Mouse (Mus musculus) CD8-positive naive resting alpha-beta T cell, adult 2 months (primary cell): ENCODE data around the gene Sdk1.
"Not testable (repeated sequence)": the region's sequence is repeated elsewhere in the genome, so short reads cannot be mapped to it uniquely, and the experiment has no call there.

Experiments used
- DNase-seq, 2 experiments: peaks; one replicate each; pipeline ENCODE4 v3.0.0; 2022; ENCODE audit warnings: low read depth in 2 of 2, low spot score in 2 of 2

Sdk1 gene

DNA sequence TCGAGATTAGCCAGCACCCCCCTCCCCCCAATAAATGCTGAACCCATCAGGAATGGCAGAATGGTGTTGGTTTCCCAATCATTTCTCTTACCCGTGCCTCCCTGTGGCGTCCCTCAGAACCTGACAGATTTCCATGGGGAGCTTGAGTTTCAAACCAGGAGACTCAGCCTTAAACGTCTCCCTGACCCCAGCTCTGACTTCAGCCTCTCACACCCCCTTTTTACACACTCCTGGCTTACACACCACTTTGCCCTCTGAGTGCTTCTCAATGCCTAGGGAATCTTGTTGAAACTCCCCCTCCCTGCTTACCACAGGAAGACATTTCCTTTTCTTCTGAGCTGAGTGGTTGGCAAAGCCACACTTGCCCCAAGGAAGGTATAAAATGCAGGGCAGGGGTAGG is 392.0 kb downstream of the Sdk1 start:
- no peak for DNase-seq

DNA sequence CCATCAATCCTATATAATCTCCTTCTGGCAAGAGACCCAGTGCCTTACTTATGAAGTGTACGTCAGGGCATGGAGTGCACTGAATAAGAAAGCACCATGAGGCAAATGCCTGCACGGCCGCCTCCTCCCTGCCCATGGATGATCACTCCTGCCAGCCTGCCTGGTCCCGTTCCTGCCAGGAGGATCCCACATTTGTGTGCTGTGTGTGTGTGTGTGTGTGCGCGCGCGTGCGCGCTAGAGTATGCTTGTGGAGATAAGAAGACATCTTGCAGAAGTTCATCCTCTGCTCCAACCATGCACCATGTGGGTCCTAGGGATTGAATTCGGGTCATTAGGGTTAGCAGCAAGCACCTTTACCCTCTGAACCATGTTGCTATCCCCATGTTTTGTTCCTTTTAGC is 395.1 kb downstream of the Sdk1 start:
- DNase-seq: no peak

DNA sequence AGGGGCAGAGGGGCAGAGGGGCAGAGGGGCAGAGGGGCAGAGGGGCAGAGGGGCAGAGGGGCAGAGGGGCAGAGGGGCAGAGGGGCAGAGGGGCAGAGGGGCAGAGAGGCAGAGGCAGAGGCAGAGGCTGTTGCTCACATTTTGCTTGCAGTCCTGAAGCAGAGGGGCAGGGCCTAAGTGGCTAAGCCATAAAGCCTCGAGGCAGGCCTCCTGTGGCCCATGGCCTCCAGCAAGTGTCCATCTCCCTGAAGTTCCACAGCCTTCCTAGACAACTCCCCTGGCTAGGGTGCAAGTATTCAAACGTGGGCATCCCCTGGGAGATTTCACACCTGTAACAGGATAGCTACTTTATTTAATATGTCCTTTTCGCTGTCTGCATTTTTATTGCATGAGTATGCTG is 395.8 kb downstream of the Sdk1 start:
- DNase-seq: not testable (repeated sequence)

DNA sequence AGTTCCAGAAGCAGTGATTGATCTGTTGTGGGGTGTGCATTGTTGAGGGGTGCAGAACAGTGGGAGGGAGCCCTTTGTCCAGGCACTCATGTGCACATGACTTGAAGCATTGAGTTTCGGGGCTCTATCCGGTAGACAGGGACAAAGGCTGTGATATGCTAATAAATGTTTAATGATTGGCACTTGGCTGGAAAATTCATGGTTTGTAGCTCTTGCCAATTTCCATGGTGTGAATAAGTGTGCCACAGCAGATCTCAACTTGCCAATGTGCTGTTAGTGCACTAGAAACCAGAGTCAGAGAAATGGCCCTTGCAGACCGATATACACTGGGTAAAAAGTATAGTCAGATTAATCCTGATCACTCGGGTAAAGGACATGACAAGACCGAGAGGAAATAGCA is 404.4 kb downstream of the Sdk1 start:
- no peak for DNase-seq

DNA sequence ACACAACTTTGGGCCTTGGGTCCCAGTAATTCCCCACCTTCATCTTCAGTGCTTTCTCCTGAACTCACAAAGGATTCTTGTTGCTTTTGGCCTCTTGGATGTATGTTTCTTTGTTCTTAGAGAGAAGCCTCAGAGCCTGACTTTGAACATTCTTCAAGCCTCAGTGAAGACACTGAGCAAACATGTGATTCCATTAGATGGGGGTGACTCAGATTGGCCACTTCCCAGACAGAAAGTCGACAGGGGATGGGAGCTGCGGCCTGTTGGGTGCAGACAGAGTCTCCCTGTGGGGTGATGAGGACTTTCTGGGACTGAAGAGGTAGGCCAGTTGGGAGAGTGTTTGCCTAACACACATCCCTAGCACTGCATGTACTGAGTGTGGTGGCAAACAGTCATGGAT is 405.3 kb downstream of the Sdk1 start:
- DNase-seq: no peak

DNA sequence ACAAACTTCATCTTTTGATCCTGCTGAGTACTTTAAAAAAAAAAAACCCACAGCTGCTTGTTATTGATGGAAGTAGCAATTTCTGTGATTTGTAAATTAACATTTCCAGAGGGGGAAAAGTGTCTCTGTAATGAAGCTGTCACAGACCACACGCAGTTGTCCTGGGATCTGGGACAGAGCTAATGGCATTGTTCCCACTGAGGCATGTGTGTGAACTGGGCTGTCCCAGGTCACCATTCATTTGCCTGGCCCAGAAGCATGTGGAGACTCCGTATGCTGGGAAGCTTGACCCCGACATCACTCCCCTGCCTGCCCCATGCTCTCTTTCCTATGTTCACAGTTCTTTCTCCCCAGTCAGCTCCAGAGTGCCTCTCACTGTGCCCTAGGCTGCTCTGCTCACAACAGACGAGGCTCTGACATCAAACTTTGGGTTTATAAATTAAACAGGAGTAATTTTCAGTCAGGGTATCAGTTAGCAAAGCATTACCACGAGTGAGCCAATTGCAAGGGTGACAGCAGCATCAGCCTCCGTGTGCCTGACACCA is 408.6 kb downstream of the Sdk1 start:
- DNase-seq: no peak

DNA sequence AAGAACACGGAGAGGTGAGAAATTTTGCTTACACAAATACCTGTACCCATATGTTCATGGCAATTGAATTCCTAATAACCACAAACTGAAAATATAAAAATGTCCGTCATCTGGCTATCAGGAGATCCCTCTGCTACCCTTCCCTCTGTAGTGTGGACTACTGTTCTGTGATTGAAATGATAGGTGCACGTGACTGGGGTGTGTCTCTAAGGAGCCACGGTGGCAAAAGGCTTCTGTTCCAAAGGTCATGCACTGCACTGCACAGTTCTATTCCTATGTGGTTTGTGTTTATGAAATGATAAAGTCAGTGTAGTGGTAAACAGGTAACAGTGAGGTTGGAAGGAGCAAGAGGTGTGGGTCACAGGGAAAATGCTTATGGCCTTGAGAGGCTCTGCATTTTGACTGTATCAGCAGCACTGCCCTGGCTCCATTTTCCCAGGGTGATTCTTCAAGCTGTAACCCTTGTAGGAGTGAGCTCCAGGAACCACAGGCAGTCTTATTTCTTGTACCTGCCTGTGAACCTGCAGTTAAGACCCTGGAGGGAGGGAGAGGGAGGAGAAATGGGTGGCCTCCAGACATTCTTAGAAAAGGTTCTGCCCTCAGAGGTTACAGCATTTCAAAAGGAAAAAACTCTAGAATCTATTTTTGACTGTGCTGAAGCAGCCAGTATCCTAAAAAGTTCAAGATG is 410.5 kb downstream of the Sdk1 start:
- DNase-seq: no peak

DNA sequence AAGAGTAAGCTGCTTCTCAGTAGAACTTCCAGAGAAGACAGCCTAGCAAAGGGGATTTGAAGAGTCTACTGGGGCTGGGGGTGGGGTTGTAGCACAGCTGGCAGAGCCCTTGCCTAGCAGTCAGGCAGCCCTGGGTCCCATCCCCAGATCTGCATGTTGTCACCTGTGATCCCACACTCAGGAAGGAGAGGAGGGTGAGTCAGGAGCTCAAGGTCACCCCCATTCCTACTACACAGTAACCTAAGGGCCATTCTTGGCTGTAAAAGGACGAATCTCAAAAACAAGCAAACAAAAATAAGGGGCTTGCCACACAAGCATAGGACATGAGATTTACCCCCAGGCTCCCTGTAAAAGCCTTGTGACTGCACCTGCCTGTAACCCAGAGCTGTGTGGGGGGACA is 435.1 kb downstream of the Sdk1 start:
- DNase-seq: no peak

DNA sequence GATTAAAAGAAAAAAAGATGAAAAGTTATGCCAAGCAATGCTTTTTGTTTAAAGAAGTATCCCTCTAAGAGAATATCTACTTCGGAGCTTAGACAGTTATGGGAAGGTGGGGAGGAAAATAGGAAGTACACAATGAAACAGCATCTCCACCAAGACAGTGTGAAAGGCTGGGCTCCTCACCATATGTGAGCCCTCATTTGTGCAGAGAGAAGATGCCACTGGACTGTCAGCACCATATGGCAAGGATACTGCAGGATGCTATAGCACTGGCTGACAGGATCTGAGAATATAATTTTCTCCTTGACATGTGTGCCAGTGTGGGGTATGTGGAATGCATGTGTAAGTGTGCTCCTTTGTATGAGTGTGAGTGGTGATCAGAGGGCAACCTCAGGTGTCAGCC is 435.7 kb downstream of the Sdk1 start:
- no peak for DNase-seq

DNA sequence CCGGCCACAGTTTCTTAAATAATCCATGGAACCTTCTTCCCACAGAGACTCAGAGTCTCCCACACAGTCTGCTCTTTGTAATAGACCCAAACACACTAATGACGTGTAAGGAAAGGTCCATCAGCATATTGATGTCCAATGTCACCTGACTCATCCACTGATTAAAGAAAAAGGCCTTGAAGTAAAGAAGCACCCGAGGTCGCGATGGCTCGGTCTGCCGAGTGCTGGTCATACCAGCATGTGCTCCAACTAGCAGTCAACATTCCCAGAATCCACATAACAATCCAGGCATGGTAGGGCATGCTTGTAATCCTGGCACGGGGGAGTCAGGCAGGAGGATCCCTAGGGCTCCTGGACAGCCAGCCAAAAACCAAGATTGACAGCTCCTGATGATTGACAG is 436.6 kb downstream of the Sdk1 start:
- DNase-seq: no peak

DNA sequence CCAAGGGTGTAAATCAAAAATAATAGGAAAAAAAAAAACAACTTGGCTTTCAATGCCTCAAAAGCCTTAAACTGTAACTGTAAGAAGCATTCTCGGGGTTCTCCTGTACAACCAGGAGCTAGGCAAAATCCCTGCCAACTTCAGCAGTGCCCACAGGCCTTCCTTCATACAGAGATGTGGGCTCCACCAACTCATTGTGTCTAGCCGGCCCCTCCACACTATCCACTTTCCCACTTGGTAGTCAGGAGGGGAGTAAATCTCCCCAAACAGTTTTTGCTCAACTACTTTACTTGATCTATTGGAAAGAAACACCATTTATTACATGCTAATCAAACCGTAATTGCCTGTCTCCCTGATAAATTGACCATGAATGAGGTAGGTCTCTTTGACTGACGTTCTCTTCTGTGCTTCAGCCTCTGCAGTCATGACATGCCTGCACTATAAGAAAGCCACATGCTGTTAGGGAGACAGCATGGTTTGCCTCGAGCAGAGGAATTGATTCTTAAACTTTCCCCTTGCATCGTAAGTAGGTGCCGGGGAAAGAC is 445.7 kb downstream of the Sdk1 start:
- DNase-seq: no peak

DNA sequence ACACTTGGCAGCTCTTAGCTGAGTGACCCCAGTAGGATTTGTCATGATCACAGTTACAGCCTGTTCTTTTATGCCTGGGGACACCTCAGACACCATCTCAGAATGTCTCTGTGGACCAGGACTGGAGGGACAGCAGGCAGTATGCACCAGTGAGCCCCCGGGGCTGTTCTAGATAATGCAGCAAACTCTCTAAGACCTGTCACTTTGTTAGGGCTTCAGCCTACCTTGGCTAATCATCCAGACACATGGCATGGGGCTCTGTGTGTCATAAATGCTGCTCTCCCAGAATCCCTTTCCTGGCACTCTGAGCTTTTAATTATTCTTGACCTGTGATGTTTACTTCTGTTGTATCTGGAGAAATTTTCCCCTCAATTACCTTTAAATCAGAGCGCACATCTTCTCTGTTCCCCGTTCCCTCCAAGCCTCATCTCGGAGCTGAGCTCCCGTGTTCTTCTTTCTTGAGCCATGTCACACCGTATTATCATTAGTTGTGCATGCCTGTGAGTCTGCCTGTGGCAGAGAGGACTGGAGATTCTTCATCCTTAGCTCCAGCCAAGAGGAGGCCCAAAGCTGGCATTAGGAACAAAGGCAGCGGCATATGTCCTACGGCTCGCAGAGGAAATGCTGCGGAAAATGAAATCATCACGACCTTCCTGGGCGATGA is 448.3 kb downstream of the Sdk1 start:
- DNase-seq: no peak

DNA sequence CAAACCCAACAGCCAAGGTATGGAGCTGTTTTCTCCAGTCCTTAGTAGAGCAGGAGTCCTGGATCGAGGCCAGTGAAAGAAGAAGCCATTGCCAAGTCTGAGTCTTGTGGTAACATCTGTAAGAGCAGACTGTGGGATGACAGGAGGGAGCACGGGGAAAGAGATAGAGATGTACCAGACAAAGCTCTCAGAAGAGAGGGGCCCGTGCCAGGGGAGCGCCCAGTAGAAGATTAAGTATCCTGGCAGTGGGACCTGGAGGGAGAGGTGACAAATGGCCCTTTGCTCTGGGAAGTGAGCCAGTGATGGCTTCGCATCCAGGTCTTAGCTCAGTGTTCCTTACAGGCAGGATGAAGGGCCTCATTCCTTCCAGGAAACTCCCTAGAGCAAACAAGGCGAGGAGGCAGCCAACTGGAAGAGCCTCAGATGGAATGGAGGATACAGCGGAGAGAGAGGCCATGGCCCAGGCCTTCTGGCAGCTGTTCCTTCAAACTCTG is 450.2 kb downstream of the Sdk1 start:
- DNase-seq: no peak

DNA sequence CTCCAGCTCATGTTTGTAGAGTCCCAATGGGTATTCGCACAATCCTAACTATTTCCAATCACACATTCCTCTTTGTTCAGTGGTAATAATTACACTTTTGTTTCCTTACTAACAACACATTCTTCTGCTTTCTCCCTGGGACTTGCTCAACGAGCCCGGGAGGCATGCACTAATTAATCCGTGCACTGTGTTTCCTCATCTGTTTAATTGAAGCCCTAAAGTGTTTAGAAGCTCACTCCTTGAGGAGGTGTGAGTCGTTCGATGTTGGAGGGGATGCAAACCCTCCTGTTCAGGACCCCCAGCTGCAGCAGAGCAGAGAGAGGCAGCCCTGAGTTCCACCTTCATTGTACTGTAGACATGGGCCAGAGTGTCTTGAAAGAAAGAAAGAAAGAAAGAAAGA is 452.4 kb downstream of the Sdk1 start:
- DNase-seq: no peak

DNA sequence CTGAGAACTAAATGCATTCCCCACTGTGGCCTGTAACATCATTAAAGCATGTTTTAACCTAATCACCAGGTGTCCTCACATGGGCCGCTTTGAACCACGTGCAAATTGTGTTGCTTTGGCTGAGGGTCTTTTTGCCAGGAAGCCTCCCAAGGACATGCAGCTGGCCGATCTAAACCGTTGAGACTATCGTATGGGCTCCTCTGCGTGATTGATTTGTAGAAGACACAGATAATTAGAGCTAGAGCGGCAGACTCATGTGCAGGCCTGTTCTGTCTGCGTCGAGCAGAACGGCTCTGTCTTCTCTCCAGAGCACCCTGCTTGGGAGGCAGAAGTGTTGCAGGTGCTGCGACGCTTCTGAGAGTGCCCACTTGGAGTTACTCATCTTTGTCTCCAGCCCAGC is 453.6 kb downstream of the Sdk1 start:
- no peak for DNase-seq

DNA sequence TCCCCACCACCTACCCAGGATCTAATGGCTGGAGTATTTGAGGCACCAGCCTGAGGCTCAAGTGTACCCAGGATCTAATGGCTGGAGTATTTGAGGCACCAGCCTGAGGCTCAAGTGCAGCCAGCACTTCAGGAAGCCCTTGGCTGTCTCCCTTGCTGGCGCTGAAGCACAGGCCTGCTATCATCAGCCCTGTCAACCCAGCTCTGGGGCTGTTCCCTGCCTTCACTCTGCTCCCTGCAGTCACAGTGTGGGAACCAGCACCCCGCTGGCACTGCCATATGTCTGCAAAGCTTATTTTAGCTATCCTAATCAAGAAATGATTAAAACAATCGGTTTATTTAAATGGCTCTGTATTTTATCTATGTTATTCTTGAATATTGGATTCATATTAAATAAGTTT is 457.1 kb downstream of the Sdk1 start:
- DNase-seq: no peak

DNA sequence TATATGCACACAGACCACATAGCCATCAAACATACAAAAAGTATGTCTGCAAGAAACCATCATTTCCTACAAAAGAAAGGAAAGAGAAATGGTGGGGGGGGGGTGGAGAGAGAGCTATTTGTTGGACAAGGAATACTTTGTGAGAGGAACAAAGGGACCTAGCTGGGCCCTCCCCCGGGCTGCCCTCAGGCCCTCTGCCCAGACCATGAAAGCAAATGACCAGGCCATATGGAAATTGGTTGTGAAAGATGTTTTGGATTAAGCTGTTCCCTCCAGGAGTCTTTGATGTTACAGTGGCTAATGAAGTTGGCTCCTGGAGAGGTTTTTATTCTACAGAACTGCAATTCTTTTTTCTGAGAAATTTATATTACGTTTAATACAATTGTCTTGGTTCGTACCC is 479.5 kb downstream of the Sdk1 start:
- DNase-seq: no peak

DNA sequence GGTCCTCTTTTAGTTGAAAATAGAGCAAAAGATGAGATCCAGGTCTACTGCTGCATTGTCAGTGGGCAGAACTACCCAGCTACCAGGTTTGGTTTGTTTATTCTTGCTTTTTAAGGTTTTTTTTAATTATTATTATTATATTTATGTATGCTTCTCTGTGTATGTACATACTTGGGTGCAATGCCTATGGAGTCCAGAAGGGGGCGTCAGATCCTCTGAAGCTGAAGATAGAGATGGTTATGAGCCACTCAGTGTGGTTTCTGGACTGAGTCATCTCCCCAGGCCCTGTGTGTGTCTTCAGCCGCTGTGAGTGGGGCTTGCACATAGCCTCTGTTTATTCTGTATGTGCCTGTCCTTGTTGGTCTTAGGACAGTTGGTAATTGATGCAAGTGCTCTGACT is 486.7 kb downstream of the Sdk1 start:
- no peak for DNase-seq

DNA sequence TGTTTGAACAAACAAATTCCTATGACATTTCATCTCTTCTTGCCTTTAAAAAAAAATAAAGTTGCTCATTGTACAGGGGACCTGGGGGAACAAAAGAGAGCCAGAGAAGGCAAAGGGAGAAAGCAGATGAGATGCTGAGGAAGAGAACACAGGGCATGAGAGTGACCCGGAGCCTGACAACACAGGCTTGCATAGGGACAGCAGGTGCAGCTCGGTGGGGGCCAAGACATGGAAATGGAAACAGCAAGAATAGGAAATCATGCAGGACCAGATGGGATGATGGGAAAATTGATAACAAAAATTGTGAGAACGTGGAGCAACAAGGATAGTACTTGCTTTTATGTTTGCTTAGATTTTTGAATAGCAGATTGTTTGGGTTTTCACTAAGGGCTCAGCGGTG is 488.7 kb downstream of the Sdk1 start:
- DNase-seq: no peak

DNA sequence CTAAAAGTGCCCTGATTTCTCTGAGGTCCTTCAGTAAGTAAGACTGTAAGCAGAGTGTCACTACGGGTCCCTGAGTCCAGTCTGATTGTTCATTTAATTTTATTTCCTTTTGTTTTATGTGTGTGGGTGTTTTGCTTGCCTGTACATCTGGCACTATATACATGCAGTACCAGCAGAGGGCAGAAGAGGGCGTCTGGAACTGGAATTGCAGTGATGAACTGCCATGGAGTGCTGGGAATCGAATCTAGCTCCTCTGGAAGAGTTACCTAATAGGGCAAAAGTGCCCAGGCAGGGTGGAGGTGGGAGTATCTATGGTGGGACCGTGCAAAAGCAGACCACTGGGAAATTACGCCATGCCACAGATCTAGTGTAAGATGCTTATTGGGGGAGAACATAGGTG is 497.4 kb downstream of the Sdk1 start:
- DNase-seq: no peak

DNA sequence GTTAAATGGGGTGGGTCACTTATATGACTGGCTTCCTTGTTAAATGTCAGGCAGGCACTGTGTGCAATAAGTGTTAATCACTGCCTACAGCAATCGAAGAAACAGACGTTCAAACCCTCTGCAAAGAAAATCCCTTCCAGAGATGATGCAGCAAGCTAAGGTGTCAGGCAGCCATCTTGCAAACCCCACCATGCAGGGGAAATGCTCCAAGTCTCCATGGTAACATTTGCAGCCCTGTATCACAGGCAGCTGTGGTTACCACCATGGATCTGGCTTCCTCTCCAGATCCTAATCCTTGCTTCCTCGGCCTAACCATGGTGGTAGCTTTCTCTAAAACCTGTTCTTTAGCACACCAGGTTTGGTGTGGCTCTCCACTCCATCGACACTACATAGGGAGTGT is 507.5 kb downstream of the Sdk1 start:
- no peak for DNase-seq

DNA sequence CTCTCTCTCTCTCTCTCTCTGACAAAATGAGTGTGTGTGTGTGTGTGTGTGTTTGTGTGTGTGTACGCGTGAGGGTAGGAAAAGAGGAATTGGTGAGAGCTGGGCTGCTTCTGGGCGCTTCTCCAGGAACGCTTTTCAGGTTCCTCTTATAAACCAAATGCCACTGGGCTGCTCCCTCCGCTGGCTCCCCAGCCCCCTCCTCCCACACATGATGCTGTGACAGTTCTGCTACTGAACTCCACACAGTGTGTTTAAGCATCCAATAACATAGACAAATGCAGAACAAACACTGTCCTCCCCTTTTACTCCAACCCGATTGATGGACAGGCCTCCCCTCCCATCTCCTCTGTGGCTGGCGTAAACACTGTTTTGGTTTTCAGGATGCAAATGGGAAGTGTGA is 513.0 kb downstream of the Sdk1 start:
- no peak for DNase-seq

DNA sequence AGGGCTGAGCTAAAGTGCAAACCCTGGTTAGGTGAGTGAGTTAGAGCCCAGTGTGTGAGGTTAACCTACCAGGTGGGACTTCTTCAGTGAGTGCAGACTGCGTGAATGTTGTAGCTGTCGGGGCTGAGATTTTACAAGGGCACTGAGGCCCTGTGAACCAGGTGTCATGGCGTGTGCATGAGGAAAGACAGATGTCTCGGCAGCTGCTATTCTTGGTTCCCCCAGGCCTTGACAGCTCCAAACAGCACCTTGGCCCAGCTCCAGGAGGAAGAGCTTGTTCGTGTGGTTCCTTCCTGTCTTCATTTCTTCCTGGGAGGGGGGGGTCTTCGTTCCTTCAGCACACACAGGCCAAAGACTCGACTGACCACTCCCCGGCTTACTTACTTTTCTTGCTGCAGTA is 517.6 kb downstream of the Sdk1 start:
- DNase-seq: no peak
